Mouse (Mus musculus): ENCODE results near the gene Sclt1.
A peak's percentile ranks its signal among the peaks of the same experiment; 100 is the strongest.

Gene Sclt1

DNA sequence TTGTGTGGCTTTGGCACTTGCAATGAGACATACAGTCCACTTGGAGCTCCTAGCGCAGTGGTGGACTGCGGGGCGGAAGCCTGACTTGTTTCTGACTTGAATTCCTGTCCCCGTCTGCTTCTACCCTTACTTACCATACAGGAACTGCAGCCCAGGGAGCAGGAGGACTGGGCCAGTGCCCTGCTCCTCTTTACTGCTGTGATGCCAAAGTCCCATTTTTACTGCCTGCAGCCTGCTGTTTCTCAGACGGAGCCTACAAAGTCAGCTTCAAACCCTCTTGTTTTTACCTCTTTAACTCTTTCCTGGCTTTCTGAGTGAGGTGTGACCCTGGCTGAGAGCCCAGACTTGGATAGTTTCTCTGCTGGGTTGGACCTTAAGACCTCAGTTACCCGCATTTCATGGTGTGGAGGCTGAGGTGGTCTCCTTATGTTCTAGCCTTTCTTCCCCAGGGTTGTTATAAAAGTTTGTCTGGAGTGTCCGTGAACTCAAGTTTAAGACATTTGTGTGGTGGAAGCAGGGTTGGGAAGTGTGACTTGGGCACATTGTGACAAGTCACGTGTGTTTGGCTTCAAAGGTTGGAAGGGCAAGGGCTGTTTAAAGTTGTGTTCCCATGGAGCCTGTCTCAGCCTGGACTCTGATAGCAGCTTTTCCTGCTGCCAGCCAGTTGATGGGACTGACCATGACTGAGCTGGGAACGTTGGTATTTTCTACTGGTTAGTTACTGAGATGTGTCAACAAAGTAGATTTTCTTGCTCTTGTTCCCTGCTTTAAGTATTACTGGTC, 148.0 kb downstream of the Sclt1 start:
- TF ChIP-seq CTCF (conservative IDR thresholded peaks at IDR 0.05; ENCODE audit: low read length) (no peak), NANOG (IDR thresholded peaks at IDR 0.05; ENCODE audit: borderline replicate concordance, low read length) (no peak), POU5F1 (IDR thresholded peaks at IDR 0.05; ENCODE audit: borderline replicate concordance, low read length) (no peak)
- H3K4me1 ChIP-seq (replicated peaks; ENCODE audit: low read depth, low read length), result peaks cover 100% of the 10 kb centered on the region
- no peak overlapping the region for H3K4me3 ChIP-seq (replicated peaks; ENCODE audit: low read length)
- H3K27me3 ChIP-seq (ENCODE audit: insufficient read depth, low read length), result no peaks in the 10 kb centered on the region
- peaks cover 100% of the 10 kb centered on the region for H3K36me3 ChIP-seq (ENCODE audit: insufficient read depth, low read length)
- no peaks in the 10 kb centered on the region for H3K9me3 ChIP-seq (ENCODE audit: low read length)

DNA sequence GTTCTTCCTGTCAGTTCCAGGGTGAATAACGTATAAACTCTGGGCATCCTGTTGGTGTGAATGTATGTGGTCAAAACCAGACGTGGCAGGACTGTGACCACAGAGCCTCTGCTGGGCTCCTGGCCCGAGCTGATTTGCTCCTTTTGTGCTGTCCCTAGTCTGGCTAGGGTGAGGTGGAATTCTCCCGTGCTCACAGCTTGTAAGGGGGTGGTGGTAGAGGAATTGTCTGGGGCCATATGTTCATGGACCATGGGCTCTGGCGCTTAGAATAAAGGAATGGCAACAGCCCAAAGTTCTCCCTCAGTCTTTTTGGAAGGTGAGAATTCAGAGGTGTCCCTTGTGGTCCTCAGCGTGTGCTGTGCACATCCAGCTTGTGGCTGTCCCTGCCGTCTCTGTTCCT, 149.5 kb downstream of the Sclt1 start:
- Histone ChIP-seq H3K36me3 (ENCODE audit: insufficient read depth, low read length) (peaks cover 100% of the 10 kb centered on the region), H3K27me3 (ENCODE audit: insufficient read depth, low read length) (no peaks in the 10 kb centered on the region), H3K4me1 (replicated peaks; ENCODE audit: low read depth, low read length) (peaks cover 100% of the 10 kb centered on the region), H3K9me3 (ENCODE audit: low read length) (no peaks in the 10 kb centered on the region), H3K4me3 (replicated peaks; ENCODE audit: low read length) (no peak overlapping the region; the same call in 1 of the 2 replicates)
- TF ChIP-seq NANOG (IDR thresholded peaks at IDR 0.05; ENCODE audit: borderline replicate concordance, low read length) (no peak), POU5F1 (IDR thresholded peaks at IDR 0.05; ENCODE audit: borderline replicate concordance, low read length) (no peak), CTCF (conservative IDR thresholded peaks at IDR 0.05; ENCODE audit: low read length) (no peak)

DNA sequence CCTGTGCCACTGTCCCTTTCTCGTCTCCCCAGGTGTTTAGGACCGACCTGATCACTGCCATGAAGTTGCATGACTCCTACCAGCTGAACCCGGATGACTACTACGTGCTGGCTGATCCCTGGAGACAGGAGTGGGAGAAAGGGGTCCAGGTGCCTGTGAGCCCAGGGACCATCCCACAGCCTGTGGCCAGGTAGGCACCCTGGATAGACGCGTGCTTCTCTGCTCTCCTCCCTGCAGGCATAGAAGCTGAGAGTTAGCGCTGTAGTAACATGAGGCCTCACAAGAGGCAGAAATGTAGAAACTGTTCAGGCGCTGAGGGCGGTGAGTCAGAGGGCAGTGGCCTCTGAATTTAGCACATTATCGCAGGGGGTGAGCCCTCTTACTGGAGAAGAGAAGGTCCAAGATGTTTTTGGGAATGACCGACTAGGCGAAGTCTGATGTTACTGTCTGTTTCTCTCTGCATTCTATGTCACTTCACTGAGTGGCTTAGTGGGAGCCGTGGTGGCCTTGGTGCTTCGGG, 150.6 kb downstream of the Sclt1 start:
- Histone ChIP-seq H3K4me3 (replicated peaks; ENCODE audit: low read length) (0 out of 2 replicates have a peak overlapping the region, but pooled peaks have one; percentile 10), H3K4me1 (replicated peaks; ENCODE audit: low read depth, low read length) (peaks cover 100% of the 10 kb centered on the region), H3K9me3 (ENCODE audit: low read length) (no peaks in the 10 kb centered on the region), H3K36me3 (ENCODE audit: insufficient read depth, low read length) (peaks cover 100% of the 10 kb centered on the region), H3K27me3 (ENCODE audit: insufficient read depth, low read length) (no peaks in the 10 kb centered on the region)
- TF ChIP-seq NANOG (IDR thresholded peaks at IDR 0.05; ENCODE audit: borderline replicate concordance, low read length) (no peak), POU5F1 (IDR thresholded peaks at IDR 0.05; ENCODE audit: borderline replicate concordance, low read length) (no peak), CTCF (conservative IDR thresholded peaks at IDR 0.05; ENCODE audit: low read length) (no peak)

DNA sequence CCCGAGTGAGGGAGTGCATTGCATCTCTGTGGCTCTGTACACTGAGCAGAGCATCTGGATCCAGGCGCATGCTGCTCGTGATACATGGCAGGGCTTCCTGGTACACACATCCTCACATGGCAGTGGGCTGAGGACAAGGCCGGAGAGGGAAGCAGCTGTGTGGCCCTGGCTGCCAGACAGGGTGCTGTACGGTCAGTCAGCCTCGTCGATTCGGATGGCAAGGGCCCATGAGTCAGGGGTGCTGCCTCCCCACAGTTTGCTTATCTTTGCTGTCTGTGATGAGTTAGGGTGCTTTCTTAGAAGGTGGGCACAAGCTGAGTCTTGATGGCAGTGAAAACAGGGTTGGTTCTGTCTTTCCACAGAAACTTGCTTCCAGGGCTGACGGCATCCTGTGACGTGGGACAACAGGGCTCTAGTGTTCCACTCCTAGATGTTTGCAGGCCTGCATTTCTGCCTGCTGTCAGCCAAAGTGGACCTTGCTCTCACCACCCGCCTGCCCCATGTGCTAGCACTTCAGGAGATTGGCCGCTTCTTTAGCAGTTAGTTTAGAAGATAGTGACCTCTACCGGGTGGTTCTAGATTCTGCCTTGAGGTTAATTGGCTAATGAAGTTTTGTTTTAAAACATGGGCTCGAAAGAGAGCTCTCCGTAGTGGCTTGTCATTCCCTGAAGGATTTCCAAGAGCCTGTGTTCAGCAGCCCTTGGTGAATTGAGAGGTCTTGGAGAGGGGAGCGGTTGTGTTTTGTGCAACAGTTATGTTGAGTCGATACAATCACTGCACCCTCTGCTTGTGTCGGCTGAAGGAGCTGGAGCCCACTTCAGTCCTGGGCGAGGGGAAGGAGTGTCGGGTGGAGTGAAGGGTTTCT, 151.4 kb downstream of the Sclt1 start:
- TF ChIP-seq POU5F1 (IDR thresholded peaks at IDR 0.05; ENCODE audit: borderline replicate concordance, low read length), result no peak
- Histone ChIP-seq H3K4me3 (replicated peaks; ENCODE audit: low read length) (peak overlapping the region; percentile 10; the same call in 1 of the 2 replicates), H3K27me3 (ENCODE audit: insufficient read depth, low read length) (no peaks in the 10 kb centered on the region), H3K36me3 (ENCODE audit: insufficient read depth, low read length) (peaks cover 100% of the 10 kb centered on the region), H3K4me1 (replicated peaks; ENCODE audit: low read depth, low read length) (peaks cover 100% of the 10 kb centered on the region), H3K9me3 (ENCODE audit: low read length) (no peaks in the 10 kb centered on the region)

DNA sequence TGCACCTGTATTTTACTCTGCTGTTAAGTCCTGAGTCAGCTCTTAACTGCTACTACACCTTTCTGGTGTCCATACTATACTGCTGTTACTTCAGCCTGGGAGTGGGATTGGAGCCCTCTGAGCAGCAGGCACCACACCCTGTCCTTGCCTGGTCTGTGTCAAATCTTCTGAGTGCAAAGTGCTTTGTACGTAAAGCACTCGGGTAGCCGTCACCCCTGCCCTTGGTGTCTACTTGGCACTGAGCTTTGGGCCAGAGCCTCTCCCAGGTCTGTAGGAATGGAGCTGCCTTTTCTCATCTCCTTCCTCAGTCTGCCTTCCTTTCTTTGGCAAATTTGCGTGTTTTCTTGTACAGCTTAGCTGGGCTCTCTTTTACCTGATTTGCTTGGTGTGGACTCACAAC, 152.3 kb downstream of the Sclt1 start:
- Histone ChIP-seq H3K4me3 (replicated peaks; ENCODE audit: low read length) (0 out of 2 replicates have a peak overlapping the region, but pooled peaks have one; percentile 7), H3K27me3 (ENCODE audit: insufficient read depth, low read length) (no peaks in the 10 kb centered on the region), H3K4me1 (replicated peaks; ENCODE audit: low read depth, low read length) (peaks cover 100% of the 10 kb centered on the region), H3K9me3 (ENCODE audit: low read length) (no peaks in the 10 kb centered on the region), H3K36me3 (ENCODE audit: insufficient read depth, low read length) (peaks cover 100% of the 10 kb centered on the region)
- TF ChIP-seq POU5F1 (IDR thresholded peaks at IDR 0.05; ENCODE audit: borderline replicate concordance, low read length) (no peak), NANOG (IDR thresholded peaks at IDR 0.05; ENCODE audit: borderline replicate concordance, low read length) (no peak), CTCF (conservative IDR thresholded peaks at IDR 0.05; ENCODE audit: low read length) (no peak)

DNA sequence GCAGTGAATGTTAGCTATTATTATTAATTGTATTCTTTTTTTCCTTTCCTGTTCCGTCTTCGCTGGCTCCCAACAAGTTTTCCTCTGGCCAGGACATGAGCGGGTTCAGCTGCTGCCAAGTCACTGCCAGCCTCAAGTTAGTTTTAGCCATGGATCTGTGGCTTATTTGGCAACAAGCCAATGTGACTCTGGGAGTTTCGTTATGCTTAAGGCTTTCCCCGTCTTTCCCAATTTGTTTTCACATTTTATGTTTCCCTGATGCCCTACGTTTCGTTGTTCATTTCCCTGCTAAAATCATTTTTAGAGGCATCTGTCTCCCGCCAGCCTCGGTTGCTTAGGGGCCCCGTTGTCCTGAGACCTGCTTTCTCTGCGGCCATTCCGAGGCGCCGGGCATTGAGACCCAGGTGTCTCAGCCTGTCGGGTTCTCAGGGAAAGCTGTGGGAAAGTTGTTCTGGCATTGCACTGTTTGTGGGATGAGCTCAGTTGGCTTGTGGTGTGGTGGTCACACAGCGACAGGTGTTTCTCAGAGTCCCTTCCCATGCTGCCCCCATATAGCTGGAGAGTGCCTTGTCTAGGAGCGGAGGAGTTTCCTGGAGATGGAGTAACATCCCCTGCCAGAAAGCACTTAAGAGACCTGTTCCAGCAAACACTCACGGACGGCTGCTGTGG, 152.9 kb downstream of the Sclt1 start:
- H3K4me1 ChIP-seq (replicated peaks; ENCODE audit: low read depth, low read length), result peaks cover 99% of the 10 kb centered on the region
- H3K36me3 ChIP-seq (ENCODE audit: insufficient read depth, low read length), result peaks cover 100% of the 10 kb centered on the region
- H3K9me3 ChIP-seq (ENCODE audit: low read length), result no peaks in the 10 kb centered on the region
- TF ChIP-seq POU5F1 (IDR thresholded peaks at IDR 0.05; ENCODE audit: borderline replicate concordance, low read length), result no peak
- TF ChIP-seq CTCF (conservative IDR thresholded peaks at IDR 0.05; ENCODE audit: low read length), result no peak
- TF ChIP-seq NANOG (IDR thresholded peaks at IDR 0.05; ENCODE audit: borderline replicate concordance, low read length), result no peak
- H3K4me3 ChIP-seq (replicated peaks; ENCODE audit: low read length), result peak overlapping the region; percentile 7; the same call in 1 of the 2 replicates
- H3K27me3 ChIP-seq (ENCODE audit: insufficient read depth, low read length), result no peaks in the 10 kb centered on the region

DNA sequence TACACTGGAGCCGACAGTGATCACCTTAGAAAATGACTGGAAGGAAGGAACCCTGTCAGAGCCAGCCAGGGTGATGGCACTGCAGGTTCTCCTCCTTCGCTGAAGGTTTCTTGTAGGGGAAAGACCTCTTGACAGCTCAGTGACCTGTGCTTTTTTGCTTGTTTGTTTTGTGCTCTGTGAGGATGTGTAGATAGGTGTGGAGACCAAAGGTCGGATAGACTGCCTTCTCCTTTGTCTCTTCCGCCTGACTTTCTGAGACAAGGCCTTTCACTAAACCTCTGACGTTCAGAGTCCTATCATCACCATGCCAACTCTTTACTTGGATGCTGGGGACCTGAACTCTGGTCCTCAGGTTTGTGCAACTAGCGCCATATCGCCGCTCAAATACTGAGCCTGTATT, 153.8 kb downstream of the Sclt1 start:
- no peaks in the 10 kb centered on the region for H3K9me3 ChIP-seq (ENCODE audit: low read length)
- peaks cover 100% of the 10 kb centered on the region for H3K36me3 ChIP-seq (ENCODE audit: insufficient read depth, low read length)
- H3K4me1 ChIP-seq (replicated peaks; ENCODE audit: low read depth, low read length), result peaks cover 99% of the 10 kb centered on the region
- TF ChIP-seq CTCF (conservative IDR thresholded peaks at IDR 0.05; ENCODE audit: low read length) (no peak), NANOG (IDR thresholded peaks at IDR 0.05; ENCODE audit: borderline replicate concordance, low read length) (no peak), POU5F1 (IDR thresholded peaks at IDR 0.05; ENCODE audit: borderline replicate concordance, low read length) (no peak)
- peak overlapping the region; percentile 59 for H3K4me3 ChIP-seq (replicated peaks; ENCODE audit: low read length)
- H3K27me3 ChIP-seq (ENCODE audit: insufficient read depth, low read length), result no peaks in the 10 kb centered on the region

DNA sequence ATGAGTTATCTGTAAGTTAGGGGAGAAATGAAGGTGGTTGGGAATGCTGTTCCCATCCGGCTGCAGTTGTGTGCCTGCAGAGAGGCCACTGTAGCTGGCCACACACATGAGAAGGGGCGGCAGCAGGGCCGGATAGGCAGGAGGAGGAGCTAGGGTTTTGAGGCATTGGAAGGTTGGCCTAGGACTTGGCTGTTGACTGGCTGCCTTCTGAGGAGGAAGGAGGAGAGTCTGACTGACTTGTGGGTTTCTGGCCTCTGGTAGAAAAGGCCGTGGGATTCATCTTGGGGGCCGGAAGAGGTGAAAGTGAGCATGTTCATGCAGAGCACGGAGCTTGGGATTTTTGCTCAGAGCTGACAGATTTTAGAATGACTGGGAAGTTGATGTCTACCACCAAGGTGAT, 154.7 kb downstream of the Sclt1 start:
- peak overlapping the region; percentile 59 for H3K4me3 ChIP-seq (replicated peaks; ENCODE audit: low read length)
- H3K4me1 ChIP-seq (replicated peaks; ENCODE audit: low read depth, low read length), result peaks cover 99% of the 10 kb centered on the region
- TF ChIP-seq NANOG (IDR thresholded peaks at IDR 0.05; ENCODE audit: borderline replicate concordance, low read length) (no peak), POU5F1 (IDR thresholded peaks at IDR 0.05; ENCODE audit: borderline replicate concordance, low read length) (no peak), CTCF (conservative IDR thresholded peaks at IDR 0.05; ENCODE audit: low read length) (no peak)
- H3K27me3 ChIP-seq (ENCODE audit: insufficient read depth, low read length), result no peaks in the 10 kb centered on the region
- peaks cover 100% of the 10 kb centered on the region for H3K36me3 ChIP-seq (ENCODE audit: insufficient read depth, low read length)
- H3K9me3 ChIP-seq (ENCODE audit: low read length), result no peaks in the 10 kb centered on the region
